Mouse (Mus musculus): Measurements from ENCODE around the gene Zc3h7b. TPM values are rescaled to one million over a fixed set of nuclear protein-coding genes. Genes with fewer than 3 reads are reported as not detected.
"Not testable (repeated sequence)": the region's sequence is repeated elsewhere in the genome, so short reads cannot be mapped to it uniquely, and the experiment has no call there.

Gene Zc3h7b
- polyA plus RNA-seq, 1 experiment from 2014 or later, result 63.8 TPM

- no peak overlapping the region for H3K4me3 ChIP-seq (replicated peaks; ENCODE audit: low read depth, low read length)
- no peaks in the 10 kb centered on the region for H3K27me3 ChIP-seq (ENCODE audit: control insufficient read depth, insufficient read depth, low read length)
- WGBS, result 93% methylated on average over 8 of the region's 8 CpGs
- no peaks in the 10 kb centered on the region for H3K9me3 ChIP-seq (ENCODE audit: control insufficient read depth, low read length)
- peaks cover 44% of the 10 kb centered on the region for H3K36me3 ChIP-seq (ENCODE audit: control insufficient read depth, insufficient read depth, low read length)
- DNase-seq, result no peak
- no peak overlapping the region for H3K4me2 ChIP-seq (ENCODE audit: low read length)
- H3K27ac ChIP-seq (replicated peaks; ENCODE audit: low read depth, low read length), result no peak overlapping the region
- ATAC-seq (ENCODE audit: low FRiP score, low TSS enrichment), result no peak
- H3K4me1 ChIP-seq (ENCODE audit: control insufficient read depth, insufficient read depth, low read length), result peaks cover 11% of the 10 kb centered on the region
- H3K9ac ChIP-seq (replicated peaks; ENCODE audit: low read length), result no peak overlapping the region
Observed at GRCm38 (mm10) chr15:81725965-81726364, 18.9 kb upstream of the Zc3h7b start.

DNA sequence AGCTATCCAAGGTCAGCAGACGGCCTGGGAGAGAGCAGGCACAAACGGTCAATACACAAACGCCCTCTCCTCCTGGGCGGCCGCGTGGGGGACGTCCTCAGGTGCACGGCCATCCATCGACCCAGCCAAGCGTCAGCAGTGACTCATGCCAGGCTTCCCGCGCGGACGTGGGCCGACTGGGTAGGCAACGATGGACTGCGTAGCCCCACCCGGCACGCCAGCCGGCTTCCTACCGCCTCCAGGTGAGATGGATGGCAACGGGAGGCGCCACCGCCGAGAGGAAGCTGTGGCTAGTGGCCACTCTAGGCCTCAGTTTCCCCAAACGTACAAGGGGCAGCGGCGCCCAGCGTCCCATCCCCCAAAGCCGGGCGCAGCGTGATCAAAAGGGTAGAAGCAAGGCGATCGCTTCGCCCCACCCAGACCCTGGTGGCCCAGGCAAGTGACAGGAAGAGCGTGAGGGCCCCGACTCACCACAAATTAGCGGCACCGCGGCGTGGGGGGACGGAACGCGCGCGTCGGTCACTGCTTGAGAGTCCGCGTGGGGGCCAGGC, 15.5 kb upstream of the Zc3h7b start:
- DNase-seq (no peak), ATAC-seq (ENCODE audit: low FRiP score, low TSS enrichment) (peak; percentile 66; the same call in 1 of the 2 replicates)
- Histone ChIP-seq H3K9me3 (ENCODE audit: control insufficient read depth, low read length) (no peaks in the 10 kb centered on the region), H3K4me1 (ENCODE audit: control insufficient read depth, insufficient read depth, low read length) (peaks cover 11% of the 10 kb centered on the region), H3K36me3 (ENCODE audit: control insufficient read depth, insufficient read depth, low read length) (peaks cover 11% of the 10 kb centered on the region), H3K27me3 (ENCODE audit: control insufficient read depth, insufficient read depth, low read length) (no peaks in the 10 kb centered on the region), H3K9ac (replicated peaks; ENCODE audit: low read length) (peak overlapping the region; percentile 86), H3K27ac (replicated peaks; ENCODE audit: low read depth, low read length) (peak overlapping the region; percentile 79), H3K4me3 (replicated peaks; ENCODE audit: low read depth, low read length) (peak overlapping the region; percentile 90), H3K4me2 (ENCODE audit: low read length) (peak overlapping the region; percentile 88)
- under 1% methylated on average over 49 of the region's 49 CpGs for WGBS

GRCm38 (mm10) chr15:81729792-81730635, 14.8 kb upstream of the Zc3h7b start:
- H3K4me2 ChIP-seq (ENCODE audit: low read length), result peak overlapping the region; percentile 88
- H3K9ac ChIP-seq (replicated peaks; ENCODE audit: low read length), result peak overlapping the region; percentile 86
- H3K4me1 ChIP-seq (ENCODE audit: control insufficient read depth, insufficient read depth, low read length), result peaks cover 11% of the 10 kb centered on the region
- DNase-seq (peak; percentile 99), ATAC-seq (ENCODE audit: low FRiP score, low TSS enrichment) (peak; percentile 98)
- H3K36me3 ChIP-seq (ENCODE audit: control insufficient read depth, insufficient read depth, low read length), result peaks cover 9% of the 10 kb centered on the region; the same call in 1 of the 2 replicates
- WGBS, result 5% methylated on average over 41 of the region's 41 CpGs
- H3K27ac ChIP-seq (replicated peaks; ENCODE audit: low read depth, low read length), result peak overlapping the region; percentile 79
- peak overlapping the region; percentile 90 for H3K4me3 ChIP-seq (replicated peaks; ENCODE audit: low read depth, low read length)
- H3K27me3 ChIP-seq (ENCODE audit: control insufficient read depth, insufficient read depth, low read length), result no peaks in the 10 kb centered on the region
- H3K9me3 ChIP-seq (ENCODE audit: control insufficient read depth, low read length), result no peaks in the 10 kb centered on the region

- Histone ChIP-seq H3K9ac (replicated peaks; ENCODE audit: low read length) (no peak overlapping the region), H3K4me2 (ENCODE audit: low read length) (no peak overlapping the region), H3K9me3 (ENCODE audit: control insufficient read depth, low read length) (no peaks in the 10 kb centered on the region), H3K36me3 (ENCODE audit: control insufficient read depth, insufficient read depth, low read length) (no peaks in the 10 kb centered on the region), H3K4me1 (ENCODE audit: control insufficient read depth, insufficient read depth, low read length) (no peaks in the 10 kb centered on the region), H3K4me3 (replicated peaks; ENCODE audit: low read depth, low read length) (no peak overlapping the region), H3K27ac (replicated peaks; ENCODE audit: low read depth, low read length) (no peak overlapping the region), H3K27me3 (ENCODE audit: control insufficient read depth, insufficient read depth, low read length) (no peaks in the 10 kb centered on the region)
- WGBS, result 67% methylated on average over 3 of the region's 3 CpGs
- ATAC-seq (ENCODE audit: low FRiP score, low TSS enrichment) (no peak), DNase-seq (no peak)
Observed at GRCm38 (mm10) chr15:81735075-81735474, 9.8 kb upstream of the Zc3h7b start.

DNA sequence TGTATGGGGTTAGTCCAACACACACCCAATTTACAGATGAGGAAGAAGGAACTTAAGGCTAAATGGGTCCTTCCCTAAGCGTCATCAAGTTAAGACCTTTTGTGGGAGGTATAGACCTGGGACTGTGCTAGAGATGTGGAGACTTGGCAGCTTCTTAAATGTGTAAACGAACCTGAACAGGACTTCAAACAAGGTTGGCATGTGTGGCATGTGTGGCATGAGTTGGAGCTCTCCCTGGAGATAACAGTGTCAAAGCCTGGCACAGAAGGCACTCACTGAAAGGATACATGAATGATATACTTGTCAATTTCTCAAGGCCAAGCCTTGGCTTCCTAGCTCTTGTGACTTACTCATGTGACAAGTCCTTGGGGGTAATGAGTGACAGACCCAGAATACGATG, 5.6 kb upstream of the Zc3h7b start:
- no peak for ATAC-seq (ENCODE audit: low FRiP score, low TSS enrichment)
- H3K4me3 ChIP-seq (replicated peaks; ENCODE audit: low read depth, low read length), result no peak overlapping the region
- H3K9ac ChIP-seq (replicated peaks; ENCODE audit: low read length), result no peak overlapping the region
- no peak overlapping the region for H3K4me2 ChIP-seq (ENCODE audit: low read length)
- no peak overlapping the region for H3K27ac ChIP-seq (replicated peaks; ENCODE audit: low read depth, low read length)
- 79% methylated on average over 3 of the region's 3 CpGs for WGBS
- no peaks in the 10 kb centered on the region for H3K36me3 ChIP-seq (ENCODE audit: control insufficient read depth, insufficient read depth, low read length)
- H3K9me3 ChIP-seq (ENCODE audit: control insufficient read depth, low read length), result no peaks in the 10 kb centered on the region
- H3K27me3 ChIP-seq (ENCODE audit: control insufficient read depth, insufficient read depth, low read length), result no peaks in the 10 kb centered on the region
- DNase-seq, result no peak
- H3K4me1 ChIP-seq (ENCODE audit: control insufficient read depth, insufficient read depth, low read length), result no peaks in the 10 kb centered on the region

- H3K9me3 ChIP-seq (ENCODE audit: control insufficient read depth, low read length), result no peaks in the 10 kb centered on the region
- H3K4me3 ChIP-seq (replicated peaks; ENCODE audit: low read depth, low read length), result no peak overlapping the region
- H3K4me2 ChIP-seq (ENCODE audit: low read length), result no peak overlapping the region
- no peaks in the 10 kb centered on the region for H3K4me1 ChIP-seq (ENCODE audit: control insufficient read depth, insufficient read depth, low read length)
- H3K9ac ChIP-seq (replicated peaks; ENCODE audit: low read length), result no peak overlapping the region
- peak; percentile 39 for DNase-seq
- H3K36me3 ChIP-seq (ENCODE audit: control insufficient read depth, insufficient read depth, low read length), result no peaks in the 10 kb centered on the region
- H3K27ac ChIP-seq (replicated peaks; ENCODE audit: low read depth, low read length), result no peak overlapping the region
- WGBS, result 11% methylated on average over 2 of the region's 2 CpGs
- no peaks in the 10 kb centered on the region for H3K27me3 ChIP-seq (ENCODE audit: control insufficient read depth, insufficient read depth, low read length)
- ATAC-seq (ENCODE audit: low FRiP score, low TSS enrichment), result no peak
Observed at GRCm38 (mm10) chr15:81739924-81740323, 4.9 kb upstream of the Zc3h7b start.

- H3K27me3 ChIP-seq (ENCODE audit: control insufficient read depth, insufficient read depth, low read length); ATAC-seq (ENCODE audit: low FRiP score, low TSS enrichment): not testable (repeated sequence)
- 12% methylated on average over 1 of the region's 2 CpGs for WGBS
Observed at GRCm38 (mm10) chr15:81742368-81742767, 2.5 kb upstream of the Zc3h7b start.

DNA sequence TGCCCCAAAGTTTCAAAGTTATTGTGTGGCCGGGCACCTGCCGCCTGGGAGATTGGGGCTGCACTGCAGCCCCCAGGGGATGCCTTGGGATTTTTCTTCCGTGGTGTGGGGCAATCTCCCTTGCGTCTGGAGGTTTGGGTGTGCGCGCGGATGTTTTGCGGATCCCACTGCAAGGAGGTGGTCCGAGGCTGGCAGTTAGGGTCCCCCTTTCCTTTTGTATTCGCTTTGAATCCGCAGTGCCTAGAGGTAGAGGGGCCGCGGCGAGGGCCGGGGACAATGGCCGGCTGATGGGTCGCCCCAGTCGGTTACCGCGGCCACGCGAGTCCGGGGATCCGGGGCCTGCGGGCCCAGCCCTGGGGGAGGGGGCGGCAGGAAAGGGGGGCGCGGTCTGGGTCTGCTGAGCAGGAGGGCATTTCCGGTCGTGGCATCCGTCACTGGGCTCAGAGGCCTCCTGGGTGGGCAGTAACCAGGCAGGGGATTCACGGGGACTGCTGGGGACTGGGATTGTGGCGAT, 801 bp downstream of the Zc3h7b start:
- H3K36me3 ChIP-seq (ENCODE audit: control insufficient read depth, insufficient read depth, low read length), result no peaks in the 10 kb centered on the region
- DNase-seq, result peak; percentile 84
- peak; percentile 84 for ATAC-seq (ENCODE audit: low FRiP score, low TSS enrichment)
- H3K27me3 ChIP-seq (ENCODE audit: control insufficient read depth, insufficient read depth, low read length), result no peaks in the 10 kb centered on the region
- H3K9me3 ChIP-seq (ENCODE audit: control insufficient read depth, low read length), result no peaks in the 10 kb centered on the region
- H3K4me3 ChIP-seq (replicated peaks; ENCODE audit: low read depth, low read length), result peak overlapping the region; percentile 94
- H3K9ac ChIP-seq (replicated peaks; ENCODE audit: low read length), result peak overlapping the region; percentile 97
- peaks cover 8% of the 10 kb centered on the region; the same call in 1 of the 2 replicates for H3K4me1 ChIP-seq (ENCODE audit: control insufficient read depth, insufficient read depth, low read length)
- peak overlapping the region; percentile 92 for H3K27ac ChIP-seq (replicated peaks; ENCODE audit: low read depth, low read length)
- under 1% methylated on average over 33 of the region's 33 CpGs for WGBS
- peak overlapping the region; percentile 86 for H3K4me2 ChIP-seq (ENCODE audit: low read length)

More at GRCm38 (mm10) chr15:81742368-81742767, 2.5 kb upstream of the Zc3h7b start:
- H3K9ac ChIP-seq (replicated peaks; ENCODE audit: low read length); DNase-seq; H3K4me1 ChIP-seq (ENCODE audit: control insufficient read depth, insufficient read depth, low read length); H3K27ac ChIP-seq (replicated peaks; ENCODE audit: low read depth, low read length); H3K36me3 ChIP-seq (ENCODE audit: control insufficient read depth, insufficient read depth, low read length); H3K4me3 ChIP-seq (replicated peaks; ENCODE audit: low read depth, low read length); H3K9me3 ChIP-seq (ENCODE audit: control insufficient read depth, low read length); H3K4me2 ChIP-seq (ENCODE audit: low read length): not testable (repeated sequence)

Data from midbrain, embryonic 14.5 days (tissue).